ENCODE assay signal across 8 mouse cellular contexts in the genomic region with DNA sequence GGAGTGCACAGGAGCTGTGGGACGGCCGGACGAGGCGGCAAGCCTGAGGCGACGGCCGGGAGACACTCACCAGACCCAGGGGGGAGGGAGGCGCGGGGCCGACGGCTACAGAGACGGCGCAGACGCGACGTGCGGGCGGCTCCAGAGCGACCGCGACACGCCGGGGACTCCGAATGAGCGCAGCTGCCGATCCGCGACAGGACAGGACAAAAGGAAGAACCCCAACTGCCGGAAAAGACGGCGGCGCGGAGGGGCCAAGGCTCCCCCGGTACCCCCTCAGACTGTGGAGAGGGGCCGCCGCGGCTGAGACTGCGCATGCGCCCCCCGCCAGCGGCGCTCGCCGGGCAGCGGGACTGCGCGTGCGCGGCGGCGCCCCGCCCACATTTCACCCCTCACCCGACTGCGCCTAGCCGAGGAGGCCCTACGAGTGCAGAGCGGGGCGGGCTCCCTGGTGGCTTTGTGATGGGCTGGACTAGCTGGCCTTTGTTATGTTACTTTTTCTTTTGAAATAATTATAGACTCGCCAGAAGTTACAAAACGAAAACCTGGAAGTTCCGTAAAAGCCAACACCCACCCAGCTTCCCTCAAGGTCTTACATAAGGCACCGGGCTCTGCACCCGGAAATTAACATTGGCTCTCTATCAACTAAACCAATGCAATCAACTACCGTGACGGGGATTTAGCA. TPM values are rescaled to one million over a fixed set of nuclear protein-coding genes. Genes with fewer than 3 reads are reported as not detected.
A peak's percentile ranks its signal among the peaks of the same experiment; 100 is the strongest.
DNase-seq lines count a peak whose midpoint lies in the region; ATAC-seq and TF ChIP-seq lines count a peak whose summit lies in the region.

A gene (minus strand): TSS at position 355 of the 685 bp plus-strand sequence.

- H3K9me3 ChIP-seq in MEL (replicated peaks; ENCODE audit: insufficient read depth, low read length), result no peaks in the 10 kb centered on the region
- no peaks in the 10 kb centered on the region for H3K9me3 ChIP-seq in forebrain, postnatal 0 days (ENCODE audit: low read length)
- H3K9me3 ChIP-seq in lung, embryonic 16.5 days (ENCODE audit: control insufficient read depth, low read length), result no peaks in the 10 kb centered on the region

- peaks cover 5 to 18% of the 10 kb centered on the region in 2 experiments for H3K4me1 ChIP-seq in MEL (ENCODE audit: control insufficient read depth in 1 of 2, insufficient read depth in 2 of 2, low read length in 2 of 2)
- H3K4me1 ChIP-seq in cerebellum, adult 2 months (ENCODE audit: control insufficient read depth, insufficient read depth, low read length), result peaks cover 2% of the 10 kb centered on the region; the same call in 1 of the 2 replicates
- peaks cover 8% of the 10 kb centered on the region for H3K4me1 ChIP-seq in forebrain, postnatal 0 days (ENCODE audit: insufficient read depth)
- peaks cover 9% of the 10 kb centered on the region; the same call in 1 of the 2 replicates for H3K4me1 ChIP-seq in lung, embryonic 16.5 days (replicated peaks; ENCODE audit: control insufficient read depth, insufficient read depth, low read length)

- peak; percentile 87 for DNase-seq in MEL (ENCODE audit: low read depth, low spot score)
- peak; percentile 89 to 95 for DNase-seq in cerebellum, adult 2 months
- DNase-seq in forebrain, postnatal 0 days, result peak; percentile 93
- DNase-seq in heart, postnatal 4 days, result peak; percentile 94
- peak; percentile 75 for DNase-seq in layer of hippocampus, adult 9-10 months (ENCODE audit: low spot score)
- peak; percentile 88 for DNase-seq in ovary, postnatal 10 days (ENCODE audit: low spot score)
- peak; percentile 94 to 97 for DNase-seq in thymus, postnatal 10 days (ENCODE audit: low spot score in 2 of 2)

- TF ChIP-seq CTCF in MEL (IDR thresholded peaks at IDR 0.05 in 2 of 3, conservative IDR thresholded peaks at IDR 0.05 in 1 of 3; ENCODE audit: control insufficient read depth in 1 of 3, insufficient read depth in 1 of 3, low read depth in 2 of 3, low read length in 3 of 3, poor library complexity in 1 of 3, severe bottlenecking in 1 of 3), result no peak
- TF ChIP-seq CTCF in cerebellum, adult 2 months (IDR thresholded peaks at IDR 0.05; ENCODE audit: borderline replicate concordance, insufficient read depth, low read depth, low read length), result no peak
- TF ChIP-seq CTCF in forebrain, postnatal 0 days (IDR thresholded peaks at IDR 0.05; ENCODE audit: low read depth), result no peak

- H3K79me2 ChIP-seq in MEL (ENCODE audit: control insufficient read depth, insufficient read depth, low read length, poor library complexity), result peaks cover 22% of the 10 kb centered on the region

- H3K4me3 ChIP-seq in MEL (ENCODE audit: control insufficient read depth in 1 of 2, insufficient read depth in 1 of 2, low read depth in 2 of 2, low read length in 2 of 2), result peak within 1 kb of the TSS; percentile 78 to 83
- H3K4me3 ChIP-seq in cerebellum, adult 2 months (replicated peaks; ENCODE audit: insufficient read depth, low read depth, low read length), result peak within 1 kb of the TSS; percentile 99
- H3K4me3 ChIP-seq in forebrain, postnatal 0 days (ENCODE audit: low read depth, low read length), result peak within 1 kb of the TSS; percentile 96
- peak within 1 kb of the TSS; percentile 71 for H3K4me3 ChIP-seq in lung, embryonic 16.5 days (ENCODE audit: low read length)

- under 1% methylated on average over 64 of the region's 65 CpGs for WGBS in cerebellum, adult 2 months
- WGBS in forebrain, postnatal 0 days, result 3% methylated on average over 59 of the region's 65 CpGs
- under 1% methylated on average over 65 of the region's 65 CpGs for WGBS in lung, embryonic 16.5 days

- TF ChIP-seq RAD21 in MEL (IDR thresholded peaks at IDR 0.05; ENCODE audit: low read depth, low read length), result no peak

- peaks cover 0 to 15% of the 10 kb centered on the region in 2 experiments; a peak in 2 of 4 replicates for H3K36me3 ChIP-seq in MEL (ENCODE audit: control insufficient read depth in 1 of 2, insufficient read depth in 2 of 2, low read length in 2 of 2)
- H3K36me3 ChIP-seq in forebrain, postnatal 0 days (ENCODE audit: insufficient read depth), result no peaks in the 10 kb centered on the region
- H3K36me3 ChIP-seq in lung, embryonic 16.5 days (ENCODE audit: control insufficient read depth, insufficient read depth, low read length), result no peaks in the 10 kb centered on the region

- TF ChIP-seq POLR2A in MEL (IDR thresholded peaks at IDR 0.05; ENCODE audit: control insufficient read depth in 1 of 2, insufficient read depth in 1 of 2, low read depth in 1 of 2, low read length in 2 of 2, poor library complexity in 1 of 2), result peak; percentile 60 to 94; a peak in 3 of 4 replicates
- peak; percentile 94 for TF ChIP-seq POLR2A in cerebellum, adult 2 months (IDR thresholded peaks at IDR 0.05; ENCODE audit: borderline replicate concordance, insufficient read depth, low read length)

- H3K27ac ChIP-seq in MEL (ENCODE audit: control insufficient read depth, low read depth, low read length), result peak within 1 kb of the TSS; percentile 82
- H3K27ac ChIP-seq in cerebellum, adult 2 months (ENCODE audit: insufficient read depth, low read length), result peak within 1 kb of the TSS; percentile 91
- H3K27ac ChIP-seq in forebrain, postnatal 0 days (ENCODE audit: low read depth, low read length), result peak within 1 kb of the TSS; percentile 90
- H3K27ac ChIP-seq in lung, embryonic 16.5 days (ENCODE audit: low read length), result peak within 1 kb of the TSS; percentile 76

- peak within 1 kb of the TSS; percentile 68 for H3K4me2 ChIP-seq in forebrain, postnatal 0 days (ENCODE audit: low read depth)
- peak within 1 kb of the TSS; percentile 75 for H3K4me2 ChIP-seq in lung, embryonic 16.5 days (ENCODE audit: low read depth, low read length)

- peak within 1 kb of the TSS; percentile 89 for H3K9ac ChIP-seq in MEL (ENCODE audit: control insufficient read depth, low read depth, low read length, poor library complexity, severe bottlenecking)
- H3K9ac ChIP-seq in forebrain, postnatal 0 days, result peak within 1 kb of the TSS; percentile 82
- H3K9ac ChIP-seq in lung, embryonic 16.5 days (ENCODE audit: low read length), result peak within 1 kb of the TSS; percentile 79

- H3K27me3 ChIP-seq in MEL (ENCODE audit: control insufficient read depth in 1 of 2, insufficient read depth in 2 of 2, low read length in 2 of 2), result no peaks in the 10 kb centered on the region
- H3K27me3 ChIP-seq in cerebellum, adult 2 months (ENCODE audit: control insufficient read depth, insufficient read depth, low read length), result no peaks in the 10 kb centered on the region
- H3K27me3 ChIP-seq in forebrain, postnatal 0 days (ENCODE audit: insufficient read depth, low read length), result no peaks in the 10 kb centered on the region
- H3K27me3 ChIP-seq in lung, embryonic 16.5 days (ENCODE audit: control insufficient read depth, insufficient read depth, low read depth, low read length), result no peaks in the 10 kb centered on the region

- TF ChIP-seq EP300 in MEL (IDR thresholded peaks at IDR 0.05; ENCODE audit: low read depth in 1 of 2, low read length in 2 of 2), result peak in 1 of 2 experiments; percentile 28; a peak in 1 of 4 replicates

- peak; percentile 91 for ATAC-seq in forebrain, postnatal 0 days
- ATAC-seq in lung, embryonic 16.5 days (ENCODE audit: low read depth), result peak; percentile 96

TF ChIP-seq in MEL, 35 proteins besides CTCF, POLR2A, EP300 and RAD21 (continues in another document):
- peak; percentile 72 for TF ChIP-seq TBP (IDR thresholded peaks at IDR 0.05; ENCODE audit: low read depth, low read length)
- TF ChIP-seq MAZ (IDR thresholded peaks at IDR 0.05; ENCODE audit: low read depth, low read length), result peak; percentile 61; the same call in 1 of the 2 replicates
- no peak for TF ChIP-seq MYB (IDR thresholded peaks at IDR 0.05; ENCODE audit: low read depth, low read length)
- no peak for TF ChIP-seq MYC (IDR thresholded peaks at IDR 0.05; ENCODE audit: low read depth, low read length)
- TF ChIP-seq RCOR1 (IDR thresholded peaks at IDR 0.05; ENCODE audit: low read depth, low read length), result no peak
- no peak for TF ChIP-seq TAL1 (IDR thresholded peaks at IDR 0.05; ENCODE audit: low read length)
- TF ChIP-seq TCF12 (IDR thresholded peaks at IDR 0.05; ENCODE audit: low read depth, low read length), result peak; percentile 65; the same call in 1 of the 2 replicates
- no peak for TF ChIP-seq E2F4 (IDR thresholded peaks at IDR 0.05; ENCODE audit: borderline replicate concordance, low read depth, low read length)
- TF ChIP-seq ZNF384 (IDR thresholded peaks at IDR 0.05; ENCODE audit: low read depth, low read length), result no peak
- TF ChIP-seq KAT2A (conservative IDR thresholded peaks at IDR 0.05; ENCODE audit: low read depth, low read length), result no peak
- TF ChIP-seq UBTF (IDR thresholded peaks at IDR 0.05; ENCODE audit: borderline replicate concordance, insufficient read depth, low read depth, low read length), result 0 out of 2 replicates have a peak, but pooled peaks have one; percentile 58
- TF ChIP-seq POLR2AphosphoS2 (IDR thresholded peaks at IDR 0.05; ENCODE audit: low read length), result peak; percentile 54; the same call in 1 of the 2 replicates
- TF ChIP-seq GATA1 (IDR thresholded peaks at IDR 0.05; ENCODE audit: low read depth, low read length), result no peak
- no peak for TF ChIP-seq BHLHE40 (IDR thresholded peaks at IDR 0.05; ENCODE audit: borderline replicate concordance, low read depth, low read length)
- no peak for TF ChIP-seq USF2 (IDR thresholded peaks at IDR 0.05; ENCODE audit: borderline replicate concordance in 1 of 2, insufficient read depth in 1 of 2, low read depth in 1 of 2, low read length in 2 of 2)
- TF ChIP-seq MXI1 (IDR thresholded peaks at IDR 0.05; ENCODE audit: low read depth, low read length), result no peak; the same call in 1 of the 2 replicates
- TF ChIP-seq CHD2 (IDR thresholded peaks at IDR 0.05; ENCODE audit: low read length), result no peak
- no peak for TF ChIP-seq MAFK (IDR thresholded peaks at IDR 0.05; ENCODE audit: borderline replicate concordance, low read depth, low read length)
- TF ChIP-seq SIN3A (IDR thresholded peaks at IDR 0.05; ENCODE audit: low read length), result no peak; the same call in none of the 2 replicates
- TF ChIP-seq NRF1 (IDR thresholded peaks at IDR 0.05; ENCODE audit: insufficient read depth, low read depth, low read length, poor library complexity, severe bottlenecking), result peak; percentile 92
- no peak for TF ChIP-seq SMC3 (IDR thresholded peaks at IDR 0.05; ENCODE audit: low read depth, low read length)

RNA-seq across cellular contexts. Expression of the gene that starts here (rescaled TPM):
- total RNA-seq in MEL (2012; rRNA removed), result 14.4 and 17.1 TPM in 2 replicates
- polyA plus RNA-seq in MEL (2012; ENCODE audit: insufficient read depth in 1 of 2, insufficient read length in 2 of 2, low read depth in 1 of 2, low replicate concordance in 2 of 2, missing spikeins in 1 of 2), result 100 to 1,000 TPM in 1 of 2 experiments, 10 to 100 TPM in 1; 49.3 to 290 TPM
- 82.8 and 86.7 TPM in 2 replicates for polyA plus RNA-seq in cerebellum, adult 2 months (2012; rRNA removed)
- 49.0 and 58.8 TPM in 2 replicates for total RNA-seq in forebrain, postnatal 0 days (2014; rRNA removed)
- polyA plus RNA-seq in forebrain, postnatal 0 days (2015; fragmentation: Nextera tagmentation; extraction: Ambion mirVana), result 32.8 and 43.7 TPM in 2 replicates
- 10 to 100 TPM; 64.3 to 67.4 TPM for total RNA-seq in heart, postnatal 4 days (2021)
- polyA plus RNA-seq in lung, embryonic 16.5 days (2015; fragmentation: Nextera tagmentation; extraction: Ambion mirVana), result 103 and 113 TPM in 2 replicates

Comparison
In these comparisons a context has a peak if more than half of its experiments do, and no peak if none do; other contexts are left out.
1. Peak in every context shown above with its lines: DNase-seq, ATAC-seq, H3K4me3 ChIP-seq and H3K27ac ChIP-seq.